Mouse (Mus musculus) brain, embryonic 14.5 days (tissue): ENCODE data around the gene Ccdc106.

Experiments
- CTCF ChIP-seq: fragments of 200-500 bp; IDR thresholded peaks from 2 replicates; pipeline ENCODE4 v1.5.1; 2012; ENCODE audit warnings: inconsistent platforms, mild to moderate bottlenecking, moderate library complexity, borderline replicate concordance; ENCODE audit not compliant: insufficient read depth, insufficient read length; ENCODE audit errors: extremely low read depth
- POLR2A ChIP-seq: fragments of 200-500 bp; IDR thresholded peaks from 2 replicates; pipeline ENCODE4 v1.6.1; 2012; ENCODE audit warnings: mild to moderate bottlenecking, inconsistent platforms, borderline replicate concordance; ENCODE audit not compliant: poor library complexity, insufficient read depth, insufficient read length, severe bottlenecking; ENCODE audit errors: extremely low read depth

GRCm38 (mm10) chr7:4971068-4971467, 49.3 kb upstream of the Ccdc106 start, which contains the start of gene Sbk3:
- TF ChIP-seq CTCF (no peak), POLR2A (no peak)
